Mouse (Mus musculus): ENCODE results near the gene Phf8.
A peak's percentile ranks its signal among the peaks of the same experiment; 100 is the strongest.

DNA sequence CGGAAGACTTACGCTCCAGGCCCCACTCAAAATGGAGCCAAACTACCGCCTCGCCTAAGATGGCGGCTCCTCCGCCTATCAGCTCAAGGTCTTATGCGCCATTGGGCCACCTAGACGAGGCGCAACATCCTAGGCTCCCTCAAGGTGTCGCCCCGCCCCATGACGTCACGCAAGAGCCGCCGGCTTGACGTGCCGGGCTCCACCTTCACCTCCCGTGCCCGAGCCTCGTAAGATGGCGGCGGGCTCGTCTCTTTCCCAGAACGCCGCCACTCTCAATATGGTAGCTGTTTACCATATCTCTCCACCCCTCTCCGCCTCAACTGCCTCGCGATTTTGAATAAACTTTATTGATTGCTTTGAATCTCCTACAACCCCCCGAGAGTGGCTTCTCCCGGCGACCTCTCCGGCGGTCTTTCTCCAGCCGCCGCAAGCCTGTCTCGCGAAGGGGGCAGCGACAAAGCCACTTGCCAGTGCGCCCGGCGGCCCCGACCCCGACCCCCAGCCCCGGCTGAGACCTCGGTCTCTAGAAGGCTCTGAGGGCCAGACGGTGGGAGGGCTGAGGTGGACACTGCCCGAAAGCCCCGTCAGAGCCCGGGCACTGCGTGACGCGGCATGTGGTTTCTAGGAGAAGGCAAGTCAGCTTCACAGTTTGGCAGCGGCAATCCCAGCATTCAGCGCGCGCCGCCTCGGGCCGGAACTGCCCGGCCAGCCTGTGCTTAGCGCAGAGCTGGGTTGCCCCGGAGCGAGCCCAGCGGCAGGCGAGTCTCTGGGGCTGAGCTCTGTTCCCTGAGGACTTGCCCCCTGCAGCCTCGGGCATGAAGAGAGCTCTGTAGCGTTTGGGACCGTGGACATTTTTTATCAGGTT lies at the start of gene Phf8:
- TF ChIP-seq CTCF (IDR thresholded peaks at IDR 0.05; ENCODE audit: low read depth) (peak; percentile 47), EP300 (IDR thresholded peaks at IDR 0.05; ENCODE audit: low read depth) (peak; percentile 44; the same call in 1 of the 2 replicates)

All from liver, embryonic 14.5 days (tissue).